Mouse (Mus musculus) urinary bladder, postnatal 36 days (tissue): ENCODE data around the gene Samt2.
"Not testable (repeated sequence)": the region's sequence is repeated elsewhere in the genome, so short reads cannot be mapped to it uniquely, and the experiment has no call there.

Experiments used
- DNase-seq, 2 experiments: peaks; one replicate each; pipeline ENCODE4 v3.0.0; 2022; ENCODE audit warnings: low spot score in 2 of 2, mixed read lengths in 1 of 2

Samt2 gene

GRCm38 (mm10) chrX:154579260-154579659, at the start of gene Samt2:
Gene Samt2, minus strand, starts transcription at chrX:154579360.
- DNase-seq, result not testable (repeated sequence)
